ENCODE assay signal across 8 mouse cellular contexts in genomic region chr2:132103265-132103664, GRCm38 (mm10). TPM values are rescaled to one million over a fixed set of nuclear protein-coding genes. Genes with fewer than 3 reads are reported as not detected.
DNase-seq lines count a peak whose midpoint lies in the region; ATAC-seq and TF ChIP-seq lines count a peak whose summit lies in the region.

No protein-coding gene starts in this region.

- H3K4me2 ChIP-seq in lung, embryonic 14.5 days = peak overlapping the region; percentile 35
- peak overlapping the region; percentile 25 for H3K4me2 ChIP-seq in kidney, postnatal 0 days (ENCODE audit: low read length)

- no peak for TF ChIP-seq CTCF in lung, embryonic 14.5 days (IDR thresholded peaks at IDR 0.05; ENCODE audit: low read depth)
- no peak for TF ChIP-seq CTCF in kidney, postnatal 0 days (IDR thresholded peaks at IDR 0.05; ENCODE audit: low read depth)
- TF ChIP-seq CTCF in olfactory bulb, adult 2 months (IDR thresholded peaks at IDR 0.05; ENCODE audit: insufficient read depth, low read depth, low read length) = no peak

- no peaks in the 10 kb centered on the region for H3K27me3 ChIP-seq in lung, embryonic 14.5 days (ENCODE audit: insufficient read depth, low read length)
- H3K27me3 ChIP-seq in kidney, postnatal 0 days (ENCODE audit: insufficient read depth, low read length) = no peaks in the 10 kb centered on the region

- peaks cover 10% of the 10 kb centered on the region for H3K36me3 ChIP-seq in lung, embryonic 14.5 days (ENCODE audit: insufficient read depth)
- no peaks in the 10 kb centered on the region for H3K36me3 ChIP-seq in kidney, postnatal 0 days (ENCODE audit: insufficient read depth, low read length)

- no peak for TF ChIP-seq POLR2A in olfactory bulb, adult 2 months (IDR thresholded peaks at IDR 0.05; ENCODE audit: insufficient read depth, low read depth, low read length)

- intact Hi-C loops in left cerebral cortex, postnatal 36 days (cut with DNase I) = loop anchor here (10.0 kb wide), 1 partner anchor 278 kb away; no protein-coding TSS in a partner anchor

- no peaks in the 10 kb centered on the region for H3K9me3 ChIP-seq in lung, embryonic 14.5 days (ENCODE audit: low read depth, low read length)
- H3K9me3 ChIP-seq in kidney, postnatal 0 days (replicated peaks; ENCODE audit: low read length) = no peaks in the 10 kb centered on the region

- ATAC-seq in lung, embryonic 14.5 days (ENCODE audit: insufficient read depth) = peak; percentile 79
- peak; percentile 66; the same call in 1 of the 2 replicates for ATAC-seq in kidney, postnatal 0 days (replicated peaks; ENCODE audit: low FRiP score, low read depth)

- no peak overlapping the region for H3K27ac ChIP-seq in lung, embryonic 14.5 days (ENCODE audit: low read depth)
- peak overlapping the region; percentile 37; the same call in 1 of the 2 replicates for H3K27ac ChIP-seq in kidney, postnatal 0 days
- H3K27ac ChIP-seq in olfactory bulb, adult 2 months (ENCODE audit: insufficient read depth, low read depth, low read length) = peak overlapping the region; percentile 7; the same call in 1 of the 2 replicates

- 7% methylated on average over 8 of the region's 8 CpGs for WGBS in lung, embryonic 14.5 days
- WGBS in kidney, postnatal 0 days = 6% methylated on average over 8 of the region's 8 CpGs
- 46% methylated on average over 8 of the region's 8 CpGs for WGBS in olfactory bulb, adult 2 months

- H3K4me3 ChIP-seq in lung, embryonic 14.5 days (ENCODE audit: low read depth, low read length) = no peak overlapping the region
- no peak overlapping the region for H3K4me3 ChIP-seq in kidney, postnatal 0 days (replicated peaks; ENCODE audit: low read depth, low read length)
- H3K4me3 ChIP-seq in olfactory bulb, adult 2 months (ENCODE audit: insufficient read depth, low read depth, low read length) = no peak overlapping the region

- 0 out of 2 replicates have a peak, but pooled peaks cover 6% of the 10 kb centered on the region for H3K4me1 ChIP-seq in lung, embryonic 14.5 days (ENCODE audit: insufficient read depth)
- H3K4me1 ChIP-seq in kidney, postnatal 0 days (replicated peaks; ENCODE audit: insufficient read depth, low read length) = peaks cover 10% of the 10 kb centered on the region
- H3K4me1 ChIP-seq in olfactory bulb, adult 2 months (ENCODE audit: control insufficient read depth, insufficient read depth, low read length) = peaks cover 20% of the 10 kb centered on the region

- DNase-seq in lung, embryonic 14.5 days = peak; percentile 43
- DNase-seq in lung, postnatal 36 days = no peak
- peak; percentile 13 for DNase-seq in embryo, embryonic 11.5 days (ENCODE audit: low read depth, low spot score)
- DNase-seq in kidney, postnatal 0 days (ENCODE audit: low spot score) = peak; percentile 77
- DNase-seq in layer of hippocampus, adult 9-10 months (ENCODE audit: low spot score) = no peak
- no peak for DNase-seq in gastrocnemius, postnatal 10 days
- DNase-seq in left cerebral cortex, postnatal 36 days (ENCODE audit: low spot score in 2 of 2) = no peak

- H3K9ac ChIP-seq in lung, embryonic 14.5 days = no peak overlapping the region
- H3K9ac ChIP-seq in kidney, postnatal 0 days (ENCODE audit: low read depth, low read length) = no peak overlapping the region

RNA-seq across cellular contexts. Expression of gene Slc23a2, which starts 41.6 kb away (rescaled TPM):
- polyA plus RNA-seq in lung, embryonic 14.5 days (2014; fragmentation: Nextera tagmentation; extraction: Ambion mirVana) = 13.8 and 17.3 TPM in 2 replicates
- 11.7 and 12.3 TPM in 2 replicates for polyA plus RNA-seq in kidney, postnatal 0 days (2015; fragmentation: Nextera tagmentation; extraction: Ambion mirVana)
- not detected in 2 replicates for polyA plus RNA-seq in olfactory bulb, adult 2 months (2012; ENCODE audit: insufficient read depth, insufficient read length, low replicate concordance, missing spikeins)
- 10 to 100 TPM in 1 of 2 experiments, 1 to 10 TPM in 1; 7.9 to 13.7 TPM for total RNA-seq in gastrocnemius, postnatal 10 days (2021)
- 100 to 1,000 TPM; 150 to 153 TPM for total RNA-seq in left cerebral cortex, postnatal 36 days (2021)

Comparison
In these comparisons a context has a peak if more than half of its experiments do, and no peak if none do; other contexts are left out.
1. DNase-seq: peak in lung, embryonic 14.5 days (single experiment), embryo, embryonic 11.5 days (single experiment) and kidney, postnatal 0 days (single experiment); none in lung, postnatal 36 days (single experiment), layer of hippocampus, adult 9-10 months (single experiment), gastrocnemius, postnatal 10 days (single experiment) and left cerebral cortex, postnatal 36 days (0 of 2).
2. RNA of gene Slc23a2, which starts 41.6 kb away (polyA plus RNA-seq): not detected in olfactory bulb, adult 2 months; 13.8 to 17.3 TPM in lung, embryonic 14.5 days and 11.7 to 12.3 TPM in kidney, postnatal 0 days; every median in the first group is over 10 times any median in the second.